Mouse (Mus musculus): ENCODE measurements around the gene Ntn3. TPM values are rescaled to one million over a fixed set of nuclear protein-coding genes. Genes with fewer than 3 reads are reported as not detected.

The Ntn3 gene
- polyA plus RNA-seq, 1 experiment from 2014 or later = 3.8 TPM

DNA sequence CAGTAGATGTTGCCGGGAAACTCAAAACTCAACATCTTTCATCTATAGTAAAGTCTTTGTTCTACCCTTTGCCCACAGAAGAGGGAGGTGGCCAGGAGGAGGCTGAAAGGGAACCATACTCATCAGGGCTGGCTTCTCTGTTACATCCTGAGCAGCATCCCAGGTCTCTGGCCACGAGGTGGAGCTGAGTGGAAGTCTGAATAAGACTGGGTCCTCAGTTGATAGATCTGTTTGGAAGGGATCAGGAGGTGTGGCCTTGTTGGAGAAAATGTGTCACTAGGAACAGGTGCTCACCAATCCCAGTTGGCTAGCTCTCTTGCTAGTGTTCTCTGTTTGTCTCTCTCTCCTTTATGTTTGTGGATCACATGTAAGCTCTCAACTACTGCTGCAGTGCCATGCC lies 14.0 kb downstream of the Ntn3 start:
- WGBS = 79% methylated on average over 2 of the region's 2 CpGs
- DNase-seq (ENCODE audit: low spot score) = no peak
- Histone ChIP-seq H3K27me3 (ENCODE audit: low read depth, poor library complexity, severe bottlenecking) (no peaks in the 10 kb centered on the region), H3K4me1 (peaks cover 17% of the 10 kb centered on the region; the same call in 1 of the 2 replicates), H3K36me3 (no peaks in the 10 kb centered on the region), H3K9me3 (replicated peaks) (no peaks in the 10 kb centered on the region), H3K4me3 (no peak overlapping the region), H3K27ac (replicated peaks) (no peak overlapping the region)

DNA sequence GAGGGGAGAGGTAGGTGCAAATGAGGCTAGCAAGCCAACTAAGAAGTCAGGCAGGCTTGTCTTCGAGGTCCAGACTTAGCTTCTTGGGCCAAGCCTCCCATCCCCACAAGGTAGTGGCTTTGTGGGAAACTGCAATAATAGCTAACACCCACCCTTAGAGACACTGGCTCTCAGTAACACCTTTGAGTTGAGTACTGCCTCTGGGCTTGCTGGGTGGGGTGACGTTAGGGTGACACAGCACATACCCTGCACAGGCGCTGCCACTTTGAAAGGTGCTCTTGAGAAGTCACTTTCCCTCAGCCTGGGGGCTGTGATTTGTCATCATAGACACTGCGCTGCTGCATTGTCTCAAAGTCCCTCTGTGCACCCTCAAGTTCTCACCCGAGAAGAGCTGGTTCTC lies 15.6 kb downstream of the Ntn3 start:
- H3K9me3 ChIP-seq (replicated peaks) = no peaks in the 10 kb centered on the region
- H3K36me3 ChIP-seq = peaks cover 2% of the 10 kb centered on the region; the same call in 1 of the 2 replicates
- no peak for DNase-seq (ENCODE audit: low spot score)
- no peaks in the 10 kb centered on the region for H3K27me3 ChIP-seq (ENCODE audit: low read depth, poor library complexity, severe bottlenecking)
- H3K4me1 ChIP-seq = peaks cover 12% of the 10 kb centered on the region; the same call in 1 of the 2 replicates
- no peak overlapping the region for H3K27ac ChIP-seq (replicated peaks)
- WGBS = 93% methylated on average over 5 of the region's 5 CpGs
- H3K4me3 ChIP-seq = no peak overlapping the region

DNA sequence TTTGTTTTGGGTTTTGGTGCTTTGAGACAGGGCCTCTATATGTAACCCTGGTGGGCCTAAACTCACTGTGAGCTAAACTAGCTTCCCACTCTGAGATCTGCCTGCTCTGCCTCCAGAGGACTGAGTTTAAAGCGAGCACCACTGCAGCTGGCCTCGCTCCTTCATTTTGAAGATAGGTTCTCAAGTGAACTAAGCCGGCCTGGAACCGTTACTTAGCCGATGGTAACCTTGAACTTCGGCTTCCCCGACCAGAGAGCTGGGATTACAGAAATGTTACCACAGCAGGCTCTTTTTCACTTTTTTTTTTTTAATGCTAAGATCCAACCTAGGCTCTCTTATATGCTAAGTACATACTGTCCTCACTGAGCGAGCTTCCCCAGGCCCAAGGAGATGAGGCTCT lies 16.1 kb downstream of the Ntn3 start:
- 86% methylated on average over 8 of the region's 8 CpGs for WGBS
- Histone ChIP-seq H3K9me3 (replicated peaks) (no peaks in the 10 kb centered on the region), H3K4me1 (peaks cover 12% of the 10 kb centered on the region; the same call in 1 of the 2 replicates), H3K36me3 (peaks cover 7% of the 10 kb centered on the region; the same call in 1 of the 2 replicates), H3K27me3 (ENCODE audit: low read depth, poor library complexity, severe bottlenecking) (no peaks in the 10 kb centered on the region), H3K4me3 (no peak overlapping the region), H3K27ac (replicated peaks) (no peak overlapping the region)
- DNase-seq (ENCODE audit: low spot score) = no peak

DNA sequence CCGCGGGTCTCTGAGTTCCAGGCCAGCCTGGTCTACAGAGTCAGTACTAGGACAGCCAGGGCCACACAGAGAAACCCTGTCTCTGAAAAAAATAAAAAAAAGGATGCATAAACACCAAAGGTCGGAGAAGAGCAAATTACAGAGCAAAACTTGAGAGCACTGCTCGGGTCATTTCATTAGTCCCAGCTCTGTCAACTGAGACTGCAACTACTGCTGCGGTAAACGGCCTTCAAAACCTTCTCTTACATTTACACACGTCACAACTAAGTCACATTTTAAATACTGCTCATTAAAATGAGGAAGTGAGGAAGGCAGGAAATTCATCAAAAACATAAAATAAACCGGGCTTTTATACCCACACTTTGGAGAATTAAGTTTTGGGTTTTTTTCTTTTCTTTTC lies 16.5 kb downstream of the Ntn3 start:
- no peak for DNase-seq (ENCODE audit: low spot score)
- Histone ChIP-seq H3K4me3 (no peak overlapping the region), H3K4me1 (peaks cover 12% of the 10 kb centered on the region; the same call in 1 of the 2 replicates), H3K27me3 (ENCODE audit: low read depth, poor library complexity, severe bottlenecking) (no peaks in the 10 kb centered on the region), H3K27ac (replicated peaks) (no peak overlapping the region), H3K9me3 (replicated peaks) (no peaks in the 10 kb centered on the region), H3K36me3 (peaks cover 8% of the 10 kb centered on the region; the same call in 1 of the 2 replicates)
- 86% methylated on average over 8 of the region's 8 CpGs for WGBS

DNA sequence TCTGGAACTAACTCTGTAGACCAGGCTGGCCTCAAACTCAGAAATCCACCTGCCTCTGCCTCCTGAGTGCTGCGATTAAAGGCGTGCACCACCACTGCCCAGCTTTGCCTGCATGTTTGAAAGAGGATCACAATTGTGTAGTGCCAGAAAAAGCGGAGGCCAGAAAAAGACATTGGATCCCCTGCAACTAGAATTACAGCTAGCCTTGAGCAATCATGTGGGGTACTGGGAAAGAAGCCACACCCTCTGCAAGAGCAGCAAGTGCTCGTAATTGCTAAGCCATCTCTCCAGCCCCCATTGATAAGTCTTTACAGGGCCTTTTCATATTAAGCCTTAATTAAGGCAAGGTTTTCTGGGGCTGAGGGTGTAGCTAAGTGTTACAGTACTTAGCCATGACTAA lies 17.9 kb downstream of the Ntn3 start:
- DNase-seq (ENCODE audit: low spot score) = no peak
- H3K9me3 ChIP-seq (replicated peaks) = no peaks in the 10 kb centered on the region
- no peak overlapping the region for H3K4me3 ChIP-seq
- no peaks in the 10 kb centered on the region for H3K27me3 ChIP-seq (ENCODE audit: low read depth, poor library complexity, severe bottlenecking)
- no peak overlapping the region for H3K27ac ChIP-seq (replicated peaks)
- peaks cover 11% of the 10 kb centered on the region; the same call in 1 of the 2 replicates for H3K36me3 ChIP-seq
- 83% methylated on average over 4 of the region's 4 CpGs for WGBS
- 0 out of 2 replicates have a peak, but pooled peaks cover 2% of the 10 kb centered on the region for H3K4me1 ChIP-seq

DNA sequence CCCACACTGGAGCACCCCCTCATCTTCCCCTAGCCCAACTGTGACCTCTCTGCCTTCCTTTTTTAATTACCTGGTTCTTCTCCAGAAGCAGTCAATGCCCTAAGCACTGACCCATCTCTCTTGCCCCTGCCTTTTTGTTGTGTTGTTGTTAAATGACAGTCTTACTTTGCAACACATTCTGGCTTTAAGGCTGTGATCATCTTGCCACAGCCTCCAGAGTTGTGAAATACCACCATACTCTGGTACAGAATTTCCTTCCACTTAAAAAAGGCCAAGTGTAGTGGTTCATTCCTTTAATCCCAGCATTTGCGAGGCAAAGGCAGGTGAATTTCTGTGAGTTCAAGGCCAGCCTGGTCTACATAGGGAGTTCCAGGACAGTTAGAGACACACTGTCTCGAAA lies 18.4 kb downstream of the Ntn3 start:
- DNase-seq (ENCODE audit: low spot score) = no peak
- 92% methylated on average over 2 of the region's 2 CpGs for WGBS
- no peaks in the 10 kb centered on the region for H3K27me3 ChIP-seq (ENCODE audit: low read depth, poor library complexity, severe bottlenecking)
- 0 out of 2 replicates have a peak, but pooled peaks cover 2% of the 10 kb centered on the region for H3K4me1 ChIP-seq
- H3K9me3 ChIP-seq (replicated peaks) = no peaks in the 10 kb centered on the region
- no peak overlapping the region for H3K4me3 ChIP-seq
- H3K27ac ChIP-seq (replicated peaks) = no peak overlapping the region
- H3K36me3 ChIP-seq = peaks cover 12% of the 10 kb centered on the region

DNA sequence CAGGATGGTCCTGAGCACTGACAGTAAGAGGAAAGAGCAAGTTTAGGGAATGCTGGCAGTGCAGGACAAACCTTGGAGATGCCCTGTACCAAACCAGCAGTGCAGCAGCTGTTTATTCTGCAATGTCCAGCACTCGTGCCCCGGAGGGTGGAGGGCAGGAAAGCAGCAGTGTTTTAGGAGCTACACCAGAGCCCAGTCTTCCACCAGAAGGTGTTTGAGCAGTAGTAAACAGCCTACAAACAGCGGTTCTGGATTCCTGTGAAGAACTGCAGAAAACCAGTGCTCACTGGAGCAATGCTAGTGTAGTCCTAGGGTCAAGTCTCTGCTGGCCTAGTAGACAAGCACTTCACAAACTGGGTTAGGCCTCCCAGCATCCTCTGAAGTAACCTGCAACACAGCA lies 35.1 kb downstream of the Ntn3 start:
- H3K36me3 ChIP-seq = no peaks in the 10 kb centered on the region
- WGBS = 81% methylated on average over 3 of the region's 3 CpGs

DNA sequence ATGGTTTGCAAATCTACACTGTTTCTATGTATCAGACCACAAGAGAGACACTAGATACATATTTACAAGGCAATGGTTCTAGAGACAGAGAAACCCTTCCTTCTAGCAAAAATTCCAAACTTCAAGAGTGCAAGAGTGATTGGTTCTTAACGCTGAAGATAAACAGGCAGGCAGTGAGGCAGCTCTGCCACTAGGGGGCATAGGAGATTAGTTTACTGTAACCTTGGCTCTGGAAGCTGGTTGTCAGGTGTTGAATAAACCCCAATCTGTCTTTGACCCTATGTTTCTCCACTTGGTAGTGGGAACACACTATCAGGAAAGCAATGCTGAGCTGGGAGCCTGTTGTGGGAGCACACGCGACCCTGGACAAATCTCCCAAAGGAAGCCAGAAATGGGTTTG lies 35.9 kb downstream of the Ntn3 start:
- peaks cover 9% of the 10 kb centered on the region for H3K4me1 ChIP-seq
- 4% methylated on average over 3 of the region's 3 CpGs for WGBS
- peak; percentile 57 for DNase-seq (ENCODE audit: low spot score)

More for the DNA sequence above, 35.1 kb downstream of the Ntn3 start:
- no peaks in the 10 kb centered on the region for H3K9me3 ChIP-seq (replicated peaks)
- no peaks in the 10 kb centered on the region for H3K27me3 ChIP-seq (ENCODE audit: low read depth, poor library complexity, severe bottlenecking)
- no peak for DNase-seq (ENCODE audit: low spot score)
- H3K4me1 ChIP-seq = peaks cover 7% of the 10 kb centered on the region
- no peak overlapping the region for H3K4me3 ChIP-seq
- H3K27ac ChIP-seq (replicated peaks) = no peak overlapping the region

DNA sequence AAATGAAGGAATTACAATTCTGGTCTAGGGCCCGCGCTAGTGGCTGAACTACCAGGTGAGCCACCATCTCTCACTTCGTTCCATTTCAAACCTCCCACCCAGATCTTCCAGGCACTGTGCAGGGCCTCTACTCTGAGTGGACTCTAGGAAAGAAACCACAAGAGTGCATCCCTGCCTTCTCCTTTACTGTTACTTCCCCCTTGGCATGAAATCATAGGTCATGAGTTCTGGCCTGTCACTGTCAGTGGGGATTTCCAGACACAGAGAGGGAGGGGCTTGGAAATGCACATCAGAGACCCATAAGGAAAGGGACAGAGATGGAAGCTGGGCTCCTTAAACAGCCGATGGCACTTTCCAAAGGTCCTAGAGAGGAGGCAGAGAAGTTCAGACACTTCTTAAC lies 37.6 kb downstream of the Ntn3 start:
- Histone ChIP-seq H3K9me3 (replicated peaks) (no peaks in the 10 kb centered on the region), H3K36me3 (peaks cover 14% of the 10 kb centered on the region), H3K27ac (replicated peaks) (no peak overlapping the region), H3K4me1 (peaks cover 21% of the 10 kb centered on the region), H3K4me3 (no peak overlapping the region), H3K27me3 (ENCODE audit: low read depth, poor library complexity, severe bottlenecking) (no peaks in the 10 kb centered on the region)
- 84% methylated on average over 4 of the region's 4 CpGs for WGBS
- no peak for DNase-seq (ENCODE audit: low spot score)

More for the DNA sequence above, 35.9 kb downstream of the Ntn3 start:
- Histone ChIP-seq H3K36me3 (no peaks in the 10 kb centered on the region), H3K4me3 (no peak overlapping the region), H3K27me3 (ENCODE audit: low read depth, poor library complexity, severe bottlenecking) (no peaks in the 10 kb centered on the region), H3K27ac (replicated peaks) (no peak overlapping the region), H3K9me3 (replicated peaks) (no peaks in the 10 kb centered on the region)

DNA sequence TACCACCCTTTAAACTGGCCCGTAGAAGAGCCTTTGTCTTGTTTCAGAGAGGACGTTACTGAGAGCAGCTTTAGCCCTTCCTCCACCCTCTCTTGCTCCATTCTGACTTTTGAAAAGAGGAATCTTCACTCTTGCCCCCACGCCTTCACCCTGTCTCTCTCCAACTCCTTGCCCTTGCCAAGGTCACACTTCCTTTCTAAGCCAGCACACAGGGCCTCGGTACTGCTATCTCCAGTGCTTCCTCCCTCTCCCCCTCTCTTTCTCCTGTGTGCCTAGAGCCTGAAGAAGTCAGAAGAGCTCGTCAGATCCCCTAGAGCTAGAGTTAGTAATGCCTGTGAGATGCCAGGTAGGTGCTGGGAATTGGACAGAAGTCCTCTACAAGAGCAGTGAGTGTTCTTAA lies 38.6 kb downstream of the Ntn3 start:
- Histone ChIP-seq H3K4me3 (no peak overlapping the region), H3K36me3 (peaks cover 21% of the 10 kb centered on the region), H3K4me1 (peaks cover 21% of the 10 kb centered on the region), H3K27ac (replicated peaks) (no peak overlapping the region), H3K27me3 (ENCODE audit: low read depth, poor library complexity, severe bottlenecking) (no peaks in the 10 kb centered on the region), H3K9me3 (replicated peaks) (no peaks in the 10 kb centered on the region)
- WGBS = 82% methylated on average over 5 of the region's 5 CpGs
- DNase-seq (ENCODE audit: low spot score) = no peak

DNA sequence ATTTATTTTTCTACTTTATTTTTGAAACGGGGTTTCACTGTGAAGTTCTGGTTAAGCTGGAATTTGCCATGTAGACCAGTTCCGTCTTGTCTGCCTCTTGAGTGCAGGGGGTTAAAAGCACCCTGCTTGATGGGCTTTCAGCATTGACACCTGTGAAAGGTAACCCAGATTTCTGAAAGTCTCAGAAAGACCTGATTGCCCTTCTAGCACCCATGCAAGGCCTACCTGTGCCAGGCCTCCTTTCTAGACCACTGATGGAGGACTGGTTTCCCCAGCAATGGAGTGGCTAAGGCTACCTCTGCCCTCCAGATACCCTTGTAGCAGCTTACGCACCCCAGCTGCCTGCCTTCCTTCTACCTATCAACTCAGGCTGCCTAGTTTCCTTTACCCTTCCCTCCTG lies 39.2 kb downstream of the Ntn3 start:
- peak overlapping the region; percentile 90 for H3K4me3 ChIP-seq
- H3K27me3 ChIP-seq (ENCODE audit: low read depth, poor library complexity, severe bottlenecking) = no peaks in the 10 kb centered on the region
- no peak for DNase-seq (ENCODE audit: low spot score)
- H3K36me3 ChIP-seq = peaks cover 27% of the 10 kb centered on the region
- 71% methylated on average over 3 of the region's 3 CpGs for WGBS
- peaks cover 21% of the 10 kb centered on the region for H3K4me1 ChIP-seq
- H3K9me3 ChIP-seq (replicated peaks) = no peaks in the 10 kb centered on the region
- H3K27ac ChIP-seq (replicated peaks) = peak overlapping the region; percentile 100

DNA sequence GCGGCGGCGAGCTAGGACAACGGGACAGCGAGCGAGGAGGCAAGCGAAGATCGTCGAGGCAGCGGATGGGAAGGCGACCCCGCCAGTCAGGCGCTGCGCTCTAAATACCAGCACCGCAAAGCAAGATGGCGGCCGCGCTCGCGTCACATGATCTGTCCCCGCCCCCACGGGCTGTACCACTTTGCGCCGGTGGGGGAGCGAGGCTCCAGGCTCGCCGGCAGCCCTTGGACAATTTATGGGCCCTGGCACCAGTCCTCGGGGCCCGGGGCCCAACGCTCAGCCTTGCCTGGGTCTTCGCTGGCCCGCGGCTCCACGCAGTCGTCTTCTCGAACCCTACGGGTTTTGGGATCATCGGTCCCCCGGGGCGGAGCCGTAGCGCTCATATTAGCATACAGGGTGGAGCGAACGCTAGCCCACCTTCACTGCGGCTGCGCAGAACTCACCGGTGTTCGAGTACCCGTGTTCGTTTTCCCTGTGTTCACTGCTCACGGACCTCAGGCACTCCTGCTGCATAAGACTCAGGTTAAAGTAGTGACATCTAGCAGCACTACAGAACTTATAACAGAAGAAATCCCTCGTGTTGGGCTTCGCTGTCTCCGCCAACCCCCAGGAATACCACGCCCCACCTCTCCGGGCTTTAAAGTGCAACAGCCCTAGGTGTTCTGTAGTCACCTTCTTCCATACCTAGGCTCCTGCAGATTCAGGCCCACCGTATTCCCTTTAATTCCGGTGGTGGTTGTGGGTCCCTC lies 39.8 kb downstream of the Ntn3 start, which contains the start of gene Atp6v0c:
Gene Atp6v0c, minus strand, starts transcription at position 386 of the 749 bp plus-strand sequence.
- H3K9me3 ChIP-seq (replicated peaks) = no peaks in the 10 kb centered on the region
- peaks cover 33% of the 10 kb centered on the region for H3K36me3 ChIP-seq
- WGBS = 1% methylated on average over 58 of the region's 58 CpGs
- no peaks in the 10 kb centered on the region for H3K27me3 ChIP-seq (ENCODE audit: low read depth, poor library complexity, severe bottlenecking)
- H3K4me3 ChIP-seq = peak within 1 kb of the TSS; percentile 90
- peak; percentile 95 for DNase-seq (ENCODE audit: low spot score)
- H3K4me1 ChIP-seq = peaks cover 27% of the 10 kb centered on the region
- H3K27ac ChIP-seq (replicated peaks) = peak within 1 kb of the TSS; percentile 100

DNA sequence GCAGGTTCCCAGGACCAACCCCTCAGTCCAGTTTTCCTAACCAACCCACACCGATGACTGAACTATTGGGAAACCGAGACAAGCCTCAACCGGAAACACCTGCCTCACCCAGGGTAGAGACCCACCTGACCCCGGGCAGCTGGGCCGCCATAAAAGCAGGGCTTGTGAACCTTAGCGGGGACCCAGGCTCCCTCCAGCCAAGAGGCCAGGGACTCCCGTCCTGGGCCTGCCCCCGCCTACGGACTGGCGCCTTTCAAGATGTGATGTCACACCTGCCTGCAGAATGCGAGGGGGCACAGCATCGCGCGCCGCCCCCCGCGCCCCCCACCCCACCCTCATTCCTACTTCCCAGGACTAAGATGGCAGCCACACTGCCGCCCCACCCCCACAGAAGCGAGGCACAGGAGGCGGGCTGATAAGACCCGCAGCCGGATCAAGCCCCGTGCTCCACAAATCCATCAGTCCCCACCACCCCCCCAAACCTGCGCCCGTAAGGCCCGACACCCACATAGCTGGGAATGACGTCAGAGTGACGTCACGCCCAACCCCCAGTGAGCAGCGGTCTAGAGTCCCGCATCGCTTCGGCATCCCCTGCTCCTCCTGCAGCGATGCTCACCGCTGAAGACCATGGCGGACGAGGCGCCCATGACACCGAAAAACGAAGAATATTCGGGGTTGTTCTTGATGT lies 40.6 kb downstream of the Ntn3 start:
- Histone ChIP-seq H3K36me3 (peaks cover 35% of the 10 kb centered on the region), H3K4me1 (peaks cover 28% of the 10 kb centered on the region), H3K9me3 (replicated peaks) (no peaks in the 10 kb centered on the region), H3K27ac (replicated peaks) (peak overlapping the region; percentile 100), H3K4me3 (peak overlapping the region; percentile 90), H3K27me3 (ENCODE audit: low read depth, poor library complexity, severe bottlenecking) (no peaks in the 10 kb centered on the region)
- DNase-seq (ENCODE audit: low spot score) = peak; percentile 71
- 1% methylated on average over 41 of the region's 41 CpGs for WGBS
